Mouse (Mus musculus) bone marrow macrophage, adult 2 months (primary cell): ENCODE results near the gene Tada3.

Experiments used
- CTCF ChIP-seq: IDR thresholded peaks from 2 replicates; pipeline ENCODE4 v1.5.1; 2012; ENCODE audit warnings: low read depth, mild to moderate bottlenecking, low read length, moderate library complexity
- POLR2A ChIP-seq: IDR thresholded peaks from 2 replicates; pipeline ENCODE4 v1.6.1; 2012; ENCODE audit warnings: mild to moderate bottlenecking, low read depth, low read length, borderline replicate concordance

- TF ChIP-seq CTCF (no peak), POLR2A (no peak)
Measured at GRCm38 (mm10) chr6:113362241-113362640, 15.4 kb downstream of the Tada3 start.
